Mouse (Mus musculus) kidney, postnatal 10 days (tissue): Measurements from ENCODE around the gene Tex48.

Experiments used
- DNase-seq: peaks from one replicate; pipeline ENCODE4 v3.0.0; 2021; ENCODE audit warnings: mixed read lengths

Tex48 gene

DNA sequence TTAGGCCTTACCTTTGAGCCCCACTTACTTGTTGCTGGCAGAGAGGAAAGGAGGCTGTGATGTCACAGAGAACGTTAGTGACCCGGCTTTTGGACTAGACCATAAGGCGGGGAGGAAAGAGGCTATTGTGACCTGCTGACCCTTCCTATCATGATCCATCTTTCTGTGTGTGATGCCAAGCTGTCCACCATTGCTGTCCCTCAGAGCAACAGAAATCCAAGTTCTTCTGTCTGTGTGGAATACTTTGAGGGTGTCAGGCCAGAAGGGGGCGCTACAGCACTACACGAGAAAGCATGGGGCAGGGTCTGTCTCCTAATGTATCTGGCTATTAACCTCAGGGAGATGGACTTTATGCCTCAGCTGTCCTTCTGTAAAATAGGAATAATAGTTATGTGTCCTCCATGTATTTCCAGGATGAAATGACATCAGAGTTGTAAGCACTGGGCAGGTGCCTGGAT, at the start of gene Tex48:
Gene Tex48, minus strand, starts transcription at position 51 of the 458 bp plus-strand sequence.
- DNase-seq: peak; percentile 39

GRCm38 (mm10) chr4:63668255-63668654, 46.0 kb upstream of the Tex48 start:
- DNase-seq: no peak

GRCm38 (mm10) chr4:63665738-63666137, 43.5 kb upstream of the Tex48 start:
- DNase-seq: no peak

DNA sequence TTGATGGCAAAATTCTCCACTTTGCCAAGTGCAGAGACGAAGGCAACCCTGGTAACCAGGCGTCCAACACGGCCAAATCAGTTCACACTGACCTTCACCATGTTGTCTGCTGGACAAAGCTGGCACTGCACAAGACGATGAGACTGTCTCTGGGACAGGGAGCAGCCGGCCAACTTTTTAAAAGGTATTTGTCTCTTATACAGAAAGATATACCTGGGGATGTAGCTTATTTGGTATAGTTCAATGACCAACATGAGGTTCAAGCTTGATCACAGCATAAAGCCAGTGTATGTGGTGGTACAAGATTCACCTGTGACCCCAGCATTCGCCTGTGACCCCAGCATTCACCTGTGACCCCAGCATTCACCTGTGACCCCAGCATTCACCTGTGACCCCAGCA, 41.1 kb upstream of the Tex48 start, which contains the start of gene Gm11214:
Gene Gm11214, minus strand, starts transcription at position 101 of the 400 bp plus-strand sequence.
- DNase-seq: no peak

- DNase-seq: no peak
These were observed 39.6 kb upstream of the Tex48 start for GRCm38 (mm10) chr4:63661857-63662256.

- no peak for DNase-seq
These were observed 39.2 kb upstream of the Tex48 start for GRCm38 (mm10) chr4:63661426-63661825.

DNA sequence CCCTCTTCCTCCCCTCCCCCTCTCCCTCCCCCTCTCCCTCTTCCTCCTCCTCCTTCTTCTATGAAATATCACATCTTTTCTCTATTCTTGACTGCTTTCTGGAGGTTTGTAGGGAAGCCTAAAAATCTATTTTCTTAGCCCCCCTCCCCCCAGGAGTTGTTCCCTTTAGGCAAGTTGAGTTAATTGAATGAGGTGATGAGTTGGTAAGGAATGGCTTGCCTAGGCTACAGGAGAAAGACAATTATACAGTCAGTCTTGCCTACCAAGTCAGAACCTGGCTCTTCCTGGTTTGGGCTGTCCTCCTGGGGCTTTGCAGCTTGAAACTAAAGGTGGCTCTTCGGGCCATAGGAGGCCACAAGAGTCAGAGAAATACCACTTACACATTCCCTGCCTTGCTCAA, 37.5 kb upstream of the Tex48 start:
- no peak for DNase-seq

GRCm38 (mm10) chr4:63659086-63659485, 36.9 kb upstream of the Tex48 start:
- no peak for DNase-seq

- peak; percentile 52 for DNase-seq
These were observed 32.2 kb upstream of the Tex48 start for GRCm38 (mm10) chr4:63654381-63654780.

DNA sequence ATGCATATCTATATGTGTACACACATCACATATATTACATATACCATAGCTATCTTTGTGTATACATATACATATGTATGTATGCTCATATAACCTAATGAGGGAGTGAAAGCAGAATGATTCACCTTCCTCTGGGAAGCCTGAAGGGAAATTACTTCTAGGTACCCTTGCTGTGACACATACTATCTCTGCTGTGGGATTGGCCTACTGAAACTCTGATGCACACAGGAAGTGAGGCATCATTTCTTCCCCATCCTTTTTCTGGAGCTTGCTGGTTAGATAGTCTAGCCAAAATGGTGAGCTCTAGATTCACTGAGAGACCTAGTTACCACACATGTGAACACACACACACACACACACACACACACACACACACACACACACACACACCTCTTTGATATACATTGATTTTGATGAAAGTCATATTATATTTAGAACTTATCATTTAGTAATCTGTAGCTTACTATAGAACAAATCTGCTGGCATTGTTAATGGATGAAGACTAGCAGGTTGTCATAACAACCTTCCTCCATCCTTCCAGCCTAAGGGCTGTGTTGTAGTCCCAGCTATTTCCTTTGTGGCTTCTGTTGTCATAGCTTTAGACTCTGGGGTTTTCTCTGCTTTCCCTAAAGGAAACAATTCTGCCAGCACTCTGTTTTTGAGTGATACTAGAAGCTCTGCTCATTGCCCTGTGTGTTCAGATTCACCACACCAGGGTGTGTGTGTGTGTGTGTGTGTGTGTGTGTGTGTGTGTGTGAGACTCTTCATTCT, 21.9 kb upstream of the Tex48 start:
- DNase-seq: no peak

DNA sequence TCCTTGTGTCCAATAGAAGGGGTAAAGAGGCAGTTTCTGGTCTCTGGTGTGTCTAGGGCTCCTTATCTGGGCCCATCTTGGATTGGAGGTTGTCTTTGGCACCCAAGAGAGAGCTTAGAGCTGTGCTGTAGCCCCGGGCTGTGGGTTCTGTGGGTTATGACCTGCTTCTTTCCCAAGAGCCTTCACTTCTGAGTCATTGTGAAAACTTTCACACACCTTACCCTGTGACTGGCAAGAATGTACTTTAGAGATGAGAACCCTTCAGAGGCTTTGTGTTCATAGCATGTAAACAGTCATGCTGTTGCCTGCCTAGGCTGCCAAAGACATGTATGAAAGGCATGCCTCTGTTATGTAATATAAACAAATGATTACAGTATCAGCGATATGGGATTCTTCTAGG, 17.6 kb upstream of the Tex48 start:
- DNase-seq: no peak

- DNase-seq: no peak
These were observed 16.4 kb upstream of the Tex48 start for GRCm38 (mm10) chr4:63638603-63639002.

DNA sequence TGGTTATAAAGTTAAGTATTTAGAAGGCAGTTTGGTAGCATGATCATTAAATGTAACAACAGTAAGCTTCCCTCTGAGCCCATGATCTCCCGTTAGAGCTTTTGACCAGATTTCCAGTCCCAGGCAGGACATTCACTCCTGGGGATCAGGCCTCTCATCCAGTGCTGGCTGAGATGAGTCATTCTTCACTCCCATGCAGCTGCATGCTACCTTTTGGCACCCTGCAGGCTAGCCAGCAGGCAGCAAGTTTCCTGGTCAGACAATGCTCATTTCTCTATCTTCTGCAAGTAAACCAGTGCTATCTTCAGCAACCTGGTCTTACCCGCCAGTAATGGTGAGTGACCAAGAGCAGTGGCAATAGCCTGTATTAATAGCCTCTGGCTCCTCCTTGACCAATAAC, 11.0 kb upstream of the Tex48 start:
- DNase-seq: no peak

GRCm38 (mm10) chr4:63627111-63627510, 4.9 kb upstream of the Tex48 start:
- DNase-seq: no peak

DNA sequence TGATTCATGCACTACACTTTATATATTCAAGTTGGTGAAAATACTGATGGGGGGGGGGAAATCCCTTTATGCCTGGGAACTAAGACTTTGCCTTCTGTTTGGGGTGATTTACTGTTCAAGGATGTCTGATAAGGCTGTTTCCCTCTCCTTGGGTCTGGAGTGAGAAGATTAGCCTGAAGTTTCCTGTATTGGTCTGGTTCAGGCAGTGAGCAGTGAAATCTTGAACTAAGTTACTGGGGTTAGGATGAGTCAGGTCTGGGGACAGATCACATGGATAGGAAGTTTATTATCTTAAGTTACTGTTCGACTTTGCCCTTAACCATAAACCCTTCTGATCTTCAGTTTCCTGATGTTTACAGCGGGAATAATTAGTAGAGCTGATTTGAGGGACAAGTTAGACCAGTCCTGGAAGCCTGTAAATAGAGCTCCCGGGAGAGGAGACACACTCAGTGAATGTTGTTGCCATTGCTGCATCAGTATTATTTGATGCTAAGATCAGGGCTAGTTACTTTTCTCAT, 3.4 kb upstream of the Tex48 start:
- no peak for DNase-seq

- no peak for DNase-seq
These were observed 367 bp downstream of the Tex48 start for GRCm38 (mm10) chr4:63621861-63622260.

DNA sequence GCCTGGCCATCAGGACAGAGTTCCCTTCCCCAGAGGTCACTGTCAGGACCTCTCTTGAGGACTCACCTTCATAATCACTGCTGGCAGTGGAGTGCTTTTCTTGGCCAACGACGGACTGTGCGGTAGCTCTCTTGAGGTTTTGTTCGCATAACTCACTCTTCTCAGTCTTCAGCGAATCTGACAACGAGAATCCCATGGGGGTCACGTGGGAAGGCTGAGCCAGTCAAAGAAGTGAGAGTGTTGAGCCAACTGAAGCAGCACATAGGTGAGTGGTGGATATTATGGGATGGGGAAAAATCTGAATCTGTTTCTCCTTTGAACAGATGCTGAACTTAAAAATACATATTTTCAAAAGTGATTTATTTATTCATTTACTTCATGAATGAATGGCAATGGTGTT, 13.8 kb downstream of the Tex48 start:
- DNase-seq: no peak

DNA sequence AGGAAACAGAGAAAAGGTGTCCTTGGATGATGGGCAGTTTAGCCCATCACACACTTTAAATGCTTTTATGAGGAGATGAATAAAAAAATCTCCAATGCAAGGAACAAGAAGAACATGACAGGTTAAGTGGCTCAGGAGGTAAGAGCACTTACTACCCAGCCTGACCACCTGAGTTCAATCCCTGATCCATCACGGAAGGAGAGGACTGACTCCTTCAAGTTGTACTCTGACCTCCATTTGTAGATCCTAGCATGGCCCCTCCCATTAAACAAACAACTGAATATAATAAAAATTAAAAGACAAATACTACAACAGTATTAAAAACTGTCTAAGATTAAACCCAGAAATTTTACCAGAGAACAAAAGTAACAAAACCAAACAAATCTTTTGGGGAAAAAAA, 16.3 kb downstream of the Tex48 start:
- DNase-seq: no peak

DNA sequence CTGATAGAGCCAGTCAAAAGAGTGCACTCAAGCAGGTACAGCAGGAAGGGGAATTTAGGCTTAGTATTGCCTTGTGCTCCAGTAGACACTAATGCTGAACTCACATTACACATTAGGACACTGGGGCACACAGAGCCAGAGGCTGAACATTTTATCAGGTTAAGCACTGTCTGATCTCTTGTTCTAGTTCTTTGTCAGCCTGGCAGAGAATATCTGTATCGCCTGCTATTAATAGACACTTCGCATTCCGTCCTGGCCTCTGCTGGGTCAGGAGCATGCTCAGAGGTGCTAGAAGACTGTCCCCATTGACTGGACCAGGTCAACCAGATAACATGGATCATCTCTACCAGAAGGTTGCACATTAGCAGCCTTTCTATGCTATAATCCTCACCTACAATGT, 16.7 kb downstream of the Tex48 start:
- DNase-seq: no peak

- no peak for DNase-seq
These were observed 17.3 kb downstream of the Tex48 start, which contains the start of gene Gm11213 for GRCm38 (mm10) chr4:63604945-63605344. Gene Gm11213 (minus strand): TSS chr4:63605261.

GRCm38 (mm10) chr4:63601263-63601662, 21.0 kb downstream of the Tex48 start:
- DNase-seq: no peak

DNA sequence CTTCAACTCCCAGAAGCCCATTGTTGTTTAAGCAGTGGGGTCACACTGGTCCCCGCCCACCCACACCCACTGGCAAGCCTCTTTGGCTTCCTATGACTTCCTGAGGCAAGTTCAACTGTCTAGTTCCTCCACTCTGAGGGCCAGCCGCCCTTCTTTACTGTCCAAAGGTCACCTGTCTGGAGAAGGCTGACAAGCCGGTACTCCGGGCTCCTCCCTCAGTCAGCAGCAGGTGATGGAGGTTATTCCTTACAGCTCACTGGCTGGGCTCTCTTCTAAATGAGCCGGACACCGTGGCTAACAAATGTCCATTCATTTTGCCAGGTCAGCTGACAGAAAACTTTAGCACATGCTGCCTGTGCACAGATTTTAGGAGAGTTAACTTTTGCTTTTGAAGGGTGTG, 21.4 kb downstream of the Tex48 start:
- DNase-seq: peak; percentile 26

DNA sequence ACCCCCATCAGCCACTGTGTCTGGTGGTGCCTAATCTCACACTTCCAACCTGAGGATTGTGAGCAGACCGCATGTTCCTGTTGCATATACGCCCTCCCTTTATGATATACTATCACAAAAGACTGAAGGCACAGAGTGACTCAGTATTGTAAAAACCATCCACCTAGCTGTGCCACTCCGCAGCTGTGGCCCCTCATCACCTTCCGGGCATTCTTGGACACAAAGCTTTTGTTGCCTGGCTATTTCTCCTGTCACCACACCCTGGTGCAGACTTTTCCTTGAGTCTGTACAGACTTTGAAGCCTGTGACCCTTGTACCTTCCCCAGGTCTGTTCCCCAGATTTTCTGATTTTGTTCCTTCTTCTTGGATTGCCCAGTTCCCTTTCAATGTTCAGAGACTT, 26.2 kb downstream of the Tex48 start:
- DNase-seq: no peak

GRCm38 (mm10) chr4:63595259-63595658, 27.0 kb downstream of the Tex48 start:
- DNase-seq: no peak
